Mouse (Mus musculus) E14TG2a.4 (cell line): ENCODE data around the gene Nol11.

Source experiments
- CTCF ChIP-seq: conservative IDR thresholded peaks from 2 replicates; pipeline ENCODE4 v1.5.1; 2014; ENCODE audit warnings: low read length
- NANOG ChIP-seq: IDR thresholded peaks from 2 replicates; pipeline ENCODE4 v1.6.1; 2014; ENCODE audit warnings: borderline replicate concordance, low read length, mixed read lengths
- POU5F1 ChIP-seq: IDR thresholded peaks from 2 replicates; pipeline ENCODE4 v1.6.1; 2014; ENCODE audit warnings: low read length, borderline replicate concordance

- TF ChIP-seq CTCF, result no peak
- no peak for TF ChIP-seq POU5F1
- no peak for TF ChIP-seq NANOG
These were observed 28.0 kb downstream of the Nol11 start for GRCm38 (mm10) chr11:107161215-107161614.
